Mouse (Mus musculus): ENCODE data around the gene Bcl11a.

GRCm38 (mm10) chr11:24052882-24053281, 25.0 kb upstream of the Bcl11a start:
- no peak for TF ChIP-seq CTCF (IDR thresholded peaks at IDR 0.05; ENCODE audit: borderline replicate concordance, insufficient read depth, low read length)
- TF ChIP-seq POLR2A (IDR thresholded peaks at IDR 0.05; ENCODE audit: low read depth, low read length) = no peak
